In genomic region chr1:58950899-58951648, GRCm38 (mm10) we compare ENCODE assay signal across 9 mouse cellular contexts. TPM values are rescaled to one million over a fixed set of nuclear protein-coding genes. Genes with fewer than 3 reads are reported as not detected.
DNase-seq lines count a peak whose midpoint lies in the region; ATAC-seq lines count a peak whose summit lies in the region.
"Had no signal": no experiment of that assay in that cellular context is flagged by ENCODE, and none has a peak within 500 bp of the region (broad histone marks: within the 10 kb centered on the region; RNA-seq: fewer than 3 reads in every experiment).

No protein-coding gene starts in this region.

- no peak overlapping the region for H3K4me3 ChIP-seq in heart, embryonic 14.5 days (ENCODE audit: control insufficient read depth in 1 of 2, insufficient read depth in 1 of 2, low read depth in 1 of 2, low read length in 2 of 2)
- H3K4me3 ChIP-seq in limb, embryonic 13.5 days = no peak overlapping the region
- H3K4me3 ChIP-seq in stomach, embryonic 16.5 days (replicated peaks; ENCODE audit: low read length) = no peak overlapping the region
- H3K4me3 ChIP-seq in forebrain, embryonic 14.5 days (ENCODE audit: low read depth, low read length) = no peak overlapping the region

- H3K27ac ChIP-seq in heart, embryonic 14.5 days (replicated peaks in 1 of 2; ENCODE audit: control insufficient read depth in 1 of 2, insufficient read depth in 1 of 2, low read depth in 2 of 2, low read length in 2 of 2) = peak overlapping the region; percentile 94
- H3K27ac ChIP-seq in limb, embryonic 13.5 days = no peak overlapping the region
- peak overlapping the region; percentile 57 for H3K27ac ChIP-seq in stomach, embryonic 16.5 days (ENCODE audit: low read length)
- H3K27ac ChIP-seq in forebrain, embryonic 14.5 days (ENCODE audit: low read depth, low read length) = no peak overlapping the region

- H3K4me2 ChIP-seq in heart, embryonic 14.5 days (ENCODE audit: low read length) = peak overlapping the region; percentile 44
- no peak overlapping the region for H3K4me2 ChIP-seq in limb, embryonic 13.5 days (replicated peaks)
- H3K4me2 ChIP-seq in stomach, embryonic 16.5 days (ENCODE audit: low read depth, low read length) = no peak overlapping the region
- H3K4me2 ChIP-seq in forebrain, embryonic 14.5 days (ENCODE audit: low read length) = no peak overlapping the region

- WGBS in heart, embryonic 14.5 days = 4% methylated on average over 8 of the region's 8 CpGs
- WGBS in limb, embryonic 13.5 days = 15% methylated on average over 8 of the region's 8 CpGs
- 17% methylated on average over 8 of the region's 8 CpGs for WGBS in stomach, embryonic 16.5 days
- 44% methylated on average over 8 of the region's 8 CpGs for WGBS in forebrain, embryonic 14.5 days

- peaks cover 1% of the 10 kb centered on the region for H3K36me3 ChIP-seq in heart, embryonic 14.5 days (ENCODE audit: control insufficient read depth, insufficient read depth, low read length)
- peaks cover 1% of the 10 kb centered on the region for H3K36me3 ChIP-seq in limb, embryonic 13.5 days
- 0 out of 2 replicates have a peak, but pooled peaks cover under 1% of the 10 kb centered on the region for H3K36me3 ChIP-seq in stomach, embryonic 16.5 days (ENCODE audit: control insufficient read depth, insufficient read depth, low read length)
- peaks cover 1% of the 10 kb centered on the region; the same call in 1 of the 2 replicates for H3K36me3 ChIP-seq in forebrain, embryonic 14.5 days (ENCODE audit: control insufficient read depth, insufficient read depth, low read length)

- H3K9ac ChIP-seq in heart, embryonic 14.5 days (ENCODE audit: low read length) = peak overlapping the region; percentile 49
- no peak overlapping the region for H3K9ac ChIP-seq in limb, embryonic 13.5 days
- H3K9ac ChIP-seq in stomach, embryonic 16.5 days (ENCODE audit: low read length) = no peak overlapping the region
- H3K9ac ChIP-seq in forebrain, embryonic 14.5 days (ENCODE audit: low read length) = no peak overlapping the region

- no peaks in the 10 kb centered on the region for H3K9me3 ChIP-seq in heart, embryonic 14.5 days (ENCODE audit: control insufficient read depth, low read length)
- no peaks in the 10 kb centered on the region for H3K9me3 ChIP-seq in limb, embryonic 13.5 days
- H3K9me3 ChIP-seq in stomach, embryonic 16.5 days (replicated peaks; ENCODE audit: control insufficient read depth, low read length) = no peaks in the 10 kb centered on the region
- no peaks in the 10 kb centered on the region for H3K9me3 ChIP-seq in forebrain, embryonic 14.5 days (replicated peaks; ENCODE audit: control insufficient read depth, low read length)
- H3K9me3 ChIP-seq: G1E had no signal

- no peaks in the 10 kb centered on the region for H3K27me3 ChIP-seq in heart, embryonic 14.5 days (ENCODE audit: control insufficient read depth, insufficient read depth, low read length)
- H3K27me3 ChIP-seq in limb, embryonic 13.5 days = no peaks in the 10 kb centered on the region
- H3K27me3 ChIP-seq in stomach, embryonic 16.5 days (ENCODE audit: control insufficient read depth, insufficient read depth, low read length) = no peaks in the 10 kb centered on the region
- H3K27me3 ChIP-seq in forebrain, embryonic 14.5 days (replicated peaks; ENCODE audit: control insufficient read depth, insufficient read depth, low read length) = no peaks in the 10 kb centered on the region

- peak; percentile 33 for DNase-seq in urinary bladder, adult 2 months (ENCODE audit: low spot score)
- no peak for DNase-seq in urinary bladder, postnatal 4 days (ENCODE audit: low spot score in 2 of 2)
- DNase-seq in layer of hippocampus, postnatal 25 days (ENCODE audit: extremely low spot score in 1 of 2, low spot score in 1 of 2) = no peak
- no peak for DNase-seq in forebrain, embryonic 14.5 days (ENCODE audit: low spot score)
- DNase-seq in layer of hippocampus, postnatal 10 days (ENCODE audit: low spot score in 2 of 2) = no peak

- ATAC-seq in heart, embryonic 14.5 days (ENCODE audit: insufficient number of reproducible peaks, insufficient read depth, low FRiP score, low read depth) = peak; percentile 64
- peak; percentile 44; the same call in 1 of the 2 replicates for ATAC-seq in limb, embryonic 13.5 days (ENCODE audit: low FRiP score, low read depth)
- peak; percentile 86; the same call in 1 of the 2 replicates for ATAC-seq in stomach, embryonic 16.5 days (ENCODE audit: insufficient read depth, low FRiP score)
- ATAC-seq in forebrain, embryonic 14.5 days = no peak

- H3K4me1 ChIP-seq in heart, embryonic 14.5 days (ENCODE audit: control insufficient read depth in 2 of 2, insufficient read depth in 2 of 2, low read length in 2 of 2) = peaks cover 34 to 80% of the 10 kb centered on the region in 2 experiments
- peaks cover 36% of the 10 kb centered on the region for H3K4me1 ChIP-seq in limb, embryonic 13.5 days
- H3K4me1 ChIP-seq in stomach, embryonic 16.5 days (ENCODE audit: control insufficient read depth, insufficient read depth, low read length) = peaks cover 29% of the 10 kb centered on the region
- no peaks in the 10 kb centered on the region for H3K4me1 ChIP-seq in forebrain, embryonic 14.5 days (ENCODE audit: control insufficient read depth, insufficient read depth, low read length)

RNA-seq across cellular contexts. Expression of gene Trak2, which starts 22.2 kb away (rescaled TPM):
- polyA plus RNA-seq in urinary bladder, adult 2 months (2012; rRNA removed) = 14.2 and 19.8 TPM in 2 replicates
- polyA plus RNA-seq in heart, embryonic 14.5 days (2014; fragmentation: Nextera tagmentation; extraction: Ambion mirVana) = 29.6 and 32.6 TPM in 2 replicates
- 11.0 and 11.2 TPM in 2 replicates for polyA plus RNA-seq in limb, embryonic 13.5 days (2015; fragmentation: Nextera tagmentation; extraction: Ambion mirVana)
- polyA plus RNA-seq in stomach, embryonic 16.5 days (2015; fragmentation: Nextera tagmentation; extraction: Ambion mirVana) = 17.5 and 17.6 TPM in 2 replicates
- 100 to 1,000 TPM; 188 to 202 TPM for total RNA-seq in layer of hippocampus, postnatal 25 days (2021)
- 17.9 and 20.9 TPM in 2 replicates for polyA plus RNA-seq in forebrain, embryonic 14.5 days (2014; fragmentation: Nextera tagmentation; extraction: Ambion mirVana)
- 100 to 1,000 TPM; 138 to 144 TPM for total RNA-seq in layer of hippocampus, postnatal 10 days (2021)

RNA-seq across cellular contexts. Expression of gene Stradb, which starts 22.2 kb away (rescaled TPM):
- polyA plus RNA-seq in urinary bladder, adult 2 months (2012; rRNA removed) = 11.9 and 12.6 TPM in 2 replicates
- polyA plus RNA-seq in heart, embryonic 14.5 days (2014; fragmentation: Nextera tagmentation; extraction: Ambion mirVana) = 29.1 and 33.9 TPM in 2 replicates
- 27.3 and 29.0 TPM in 2 replicates for polyA plus RNA-seq in limb, embryonic 13.5 days (2015; fragmentation: Nextera tagmentation; extraction: Ambion mirVana)
- polyA plus RNA-seq in stomach, embryonic 16.5 days (2015; fragmentation: Nextera tagmentation; extraction: Ambion mirVana) = 23.3 and 26.6 TPM in 2 replicates
- 10 to 100 TPM; 42.3 to 46.0 TPM for total RNA-seq in layer of hippocampus, postnatal 25 days (2021)
- 96.7 and 107 TPM in 2 replicates for polyA plus RNA-seq in forebrain, embryonic 14.5 days (2014; fragmentation: Nextera tagmentation; extraction: Ambion mirVana)
- total RNA-seq in layer of hippocampus, postnatal 10 days (2021) = 10 to 100 TPM; 59.5 to 65.8 TPM

Comparison
In these comparisons a context has a peak if more than half of its experiments do, and no peak if none do; other contexts are left out.
1. H3K27ac ChIP-seq: peak in heart, embryonic 14.5 days (2 of 2) and stomach, embryonic 16.5 days (single experiment); none in limb, embryonic 13.5 days (single experiment) and forebrain, embryonic 14.5 days (single experiment).